Mouse (Mus musculus): ENCODE measurements around the gene Flnc. TPM values are rescaled to one million over a fixed set of nuclear protein-coding genes. Genes with fewer than 3 reads are reported as not detected.

Gene Flnc
- polyA plus RNA-seq, 1 experiment from 2014 or later = 2.0 TPM

- H3K9ac ChIP-seq (ENCODE audit: low read depth, low read length) = no peak overlapping the region
- no peak overlapping the region for H3K27ac ChIP-seq (ENCODE audit: low read length)
- ATAC-seq = no peak
- H3K4me2 ChIP-seq (ENCODE audit: low read length) = no peak overlapping the region
- H3K4me1 ChIP-seq (ENCODE audit: control insufficient read depth, insufficient read depth, low read length) = no peaks in the 10 kb centered on the region
- no peaks in the 10 kb centered on the region for H3K27me3 ChIP-seq (ENCODE audit: control insufficient read depth, insufficient read depth, low read depth, low read length)
- H3K36me3 ChIP-seq (ENCODE audit: control insufficient read depth, insufficient read depth, low read length) = no peaks in the 10 kb centered on the region
- no peaks in the 10 kb centered on the region for H3K9me3 ChIP-seq (replicated peaks; ENCODE audit: control insufficient read depth, low read length, poor library complexity, severe bottlenecking)
- WGBS = 78% methylated on average over 8 of the region's 8 CpGs
- H3K4me3 ChIP-seq (ENCODE audit: low read depth, low read length) = no peak overlapping the region
Measured at GRCm38 (mm10) chr6:29425118-29425517, 7.9 kb upstream of the Flnc start.

GRCm38 (mm10) chr6:29426331-29426730, 6.7 kb upstream of the Flnc start:
- Histone ChIP-seq H3K36me3 (ENCODE audit: control insufficient read depth, insufficient read depth, low read length) (no peaks in the 10 kb centered on the region), H3K9ac (ENCODE audit: low read depth, low read length) (no peak overlapping the region), H3K27me3 (ENCODE audit: control insufficient read depth, insufficient read depth, low read depth, low read length) (no peaks in the 10 kb centered on the region), H3K4me1 (ENCODE audit: control insufficient read depth, insufficient read depth, low read length) (no peaks in the 10 kb centered on the region), H3K9me3 (replicated peaks; ENCODE audit: control insufficient read depth, low read length, poor library complexity, severe bottlenecking) (no peaks in the 10 kb centered on the region), H3K4me2 (ENCODE audit: low read length) (no peak overlapping the region), H3K27ac (ENCODE audit: low read length) (no peak overlapping the region), H3K4me3 (ENCODE audit: low read depth, low read length) (no peak overlapping the region)
- ATAC-seq = no peak
- WGBS = 79% methylated on average over 6 of the region's 6 CpGs

DNA sequence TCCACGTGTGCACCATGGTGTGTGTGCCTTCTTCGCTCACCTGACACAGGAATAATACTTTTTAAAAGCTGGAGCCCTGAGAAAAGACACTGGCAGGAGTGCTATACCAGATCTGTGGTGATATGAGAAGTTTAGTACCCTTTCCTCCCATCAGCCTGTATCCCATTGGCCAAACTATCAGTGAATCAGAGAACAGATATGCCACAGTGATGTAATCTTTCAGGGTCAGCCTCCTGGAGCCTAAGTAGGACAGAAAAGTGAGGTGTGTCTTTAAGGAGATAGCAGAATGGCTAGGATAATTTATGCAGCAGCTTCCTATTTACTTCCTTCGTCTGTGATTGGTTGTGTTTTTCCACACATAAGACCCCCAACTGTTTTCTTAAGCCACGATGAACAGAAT, 4.9 kb upstream of the Flnc start:
- H3K27ac ChIP-seq (ENCODE audit: low read length) = no peak overlapping the region
- no peaks in the 10 kb centered on the region for H3K36me3 ChIP-seq (ENCODE audit: control insufficient read depth, insufficient read depth, low read length)
- WGBS = 53% methylated on average over 4 of the region's 4 CpGs
- H3K9me3 ChIP-seq (replicated peaks; ENCODE audit: control insufficient read depth, low read length, poor library complexity, severe bottlenecking) = no peaks in the 10 kb centered on the region
- H3K27me3 ChIP-seq (ENCODE audit: control insufficient read depth, insufficient read depth, low read depth, low read length) = peaks cover 5% of the 10 kb centered on the region
- peaks cover 4% of the 10 kb centered on the region for H3K4me1 ChIP-seq (ENCODE audit: control insufficient read depth, insufficient read depth, low read length)
- no peak overlapping the region for H3K4me2 ChIP-seq (ENCODE audit: low read length)
- H3K4me3 ChIP-seq (ENCODE audit: low read depth, low read length) = no peak overlapping the region
- H3K9ac ChIP-seq (ENCODE audit: low read depth, low read length) = no peak overlapping the region
- no peak for ATAC-seq

GRCm38 (mm10) chr6:29430681-29431420, 2.2 kb upstream of the Flnc start:
- H3K27me3 ChIP-seq (ENCODE audit: control insufficient read depth, insufficient read depth, low read depth, low read length) = peaks cover 25% of the 10 kb centered on the region
- WGBS = 45% methylated on average over 15 of the region's 15 CpGs
- ATAC-seq = no peak
- H3K9me3 ChIP-seq (replicated peaks; ENCODE audit: control insufficient read depth, low read length, poor library complexity, severe bottlenecking) = no peaks in the 10 kb centered on the region
- no peak overlapping the region for H3K27ac ChIP-seq (ENCODE audit: low read length)
- no peak overlapping the region for H3K4me3 ChIP-seq (ENCODE audit: low read depth, low read length)
- H3K36me3 ChIP-seq (ENCODE audit: control insufficient read depth, insufficient read depth, low read length) = no peaks in the 10 kb centered on the region
- H3K4me2 ChIP-seq (ENCODE audit: low read length) = no peak overlapping the region
- H3K4me1 ChIP-seq (ENCODE audit: control insufficient read depth, insufficient read depth, low read length) = peaks cover 16% of the 10 kb centered on the region
- H3K9ac ChIP-seq (ENCODE audit: low read depth, low read length) = no peak overlapping the region

GRCm38 (mm10) chr6:29431473-29431872, 1.6 kb upstream of the Flnc start:
- peaks cover 20% of the 10 kb centered on the region for H3K4me1 ChIP-seq (ENCODE audit: control insufficient read depth, insufficient read depth, low read length)
- no peak overlapping the region for H3K4me3 ChIP-seq (ENCODE audit: low read depth, low read length)
- 23% methylated on average over 5 of the region's 5 CpGs for WGBS
- H3K36me3 ChIP-seq (ENCODE audit: control insufficient read depth, insufficient read depth, low read length) = no peaks in the 10 kb centered on the region
- H3K27me3 ChIP-seq (ENCODE audit: control insufficient read depth, insufficient read depth, low read depth, low read length) = peaks cover 27% of the 10 kb centered on the region
- no peak overlapping the region for H3K27ac ChIP-seq (ENCODE audit: low read length)
- no peak for ATAC-seq
- H3K9me3 ChIP-seq (replicated peaks; ENCODE audit: control insufficient read depth, low read length, poor library complexity, severe bottlenecking) = no peaks in the 10 kb centered on the region
- H3K9ac ChIP-seq (ENCODE audit: low read depth, low read length) = no peak overlapping the region
- no peak overlapping the region for H3K4me2 ChIP-seq (ENCODE audit: low read length)

- 48% methylated on average over 3 of the region's 3 CpGs for WGBS
- peaks cover 27% of the 10 kb centered on the region for H3K27me3 ChIP-seq (ENCODE audit: control insufficient read depth, insufficient read depth, low read depth, low read length)
- H3K9me3 ChIP-seq (replicated peaks; ENCODE audit: control insufficient read depth, low read length, poor library complexity, severe bottlenecking) = no peaks in the 10 kb centered on the region
- no peaks in the 10 kb centered on the region for H3K36me3 ChIP-seq (ENCODE audit: control insufficient read depth, insufficient read depth, low read length)
- no peak for ATAC-seq
- no peak overlapping the region for H3K4me2 ChIP-seq (ENCODE audit: low read length)
- no peak overlapping the region for H3K4me3 ChIP-seq (ENCODE audit: low read depth, low read length)
- H3K27ac ChIP-seq (ENCODE audit: low read length) = no peak overlapping the region
- no peak overlapping the region for H3K9ac ChIP-seq (ENCODE audit: low read depth, low read length)
- peaks cover 21% of the 10 kb centered on the region for H3K4me1 ChIP-seq (ENCODE audit: control insufficient read depth, insufficient read depth, low read length)
Measured at GRCm38 (mm10) chr6:29432156-29432555, 900 bp upstream of the Flnc start.

GRCm38 (mm10) chr6:29432676-29433037, 399 bp upstream of the Flnc start:
- Histone ChIP-seq H3K9ac (ENCODE audit: low read depth, low read length) (peak overlapping the region; percentile 61), H3K27me3 (ENCODE audit: control insufficient read depth, insufficient read depth, low read depth, low read length) (peaks cover 27% of the 10 kb centered on the region)
- ATAC-seq = no peak

DNA sequence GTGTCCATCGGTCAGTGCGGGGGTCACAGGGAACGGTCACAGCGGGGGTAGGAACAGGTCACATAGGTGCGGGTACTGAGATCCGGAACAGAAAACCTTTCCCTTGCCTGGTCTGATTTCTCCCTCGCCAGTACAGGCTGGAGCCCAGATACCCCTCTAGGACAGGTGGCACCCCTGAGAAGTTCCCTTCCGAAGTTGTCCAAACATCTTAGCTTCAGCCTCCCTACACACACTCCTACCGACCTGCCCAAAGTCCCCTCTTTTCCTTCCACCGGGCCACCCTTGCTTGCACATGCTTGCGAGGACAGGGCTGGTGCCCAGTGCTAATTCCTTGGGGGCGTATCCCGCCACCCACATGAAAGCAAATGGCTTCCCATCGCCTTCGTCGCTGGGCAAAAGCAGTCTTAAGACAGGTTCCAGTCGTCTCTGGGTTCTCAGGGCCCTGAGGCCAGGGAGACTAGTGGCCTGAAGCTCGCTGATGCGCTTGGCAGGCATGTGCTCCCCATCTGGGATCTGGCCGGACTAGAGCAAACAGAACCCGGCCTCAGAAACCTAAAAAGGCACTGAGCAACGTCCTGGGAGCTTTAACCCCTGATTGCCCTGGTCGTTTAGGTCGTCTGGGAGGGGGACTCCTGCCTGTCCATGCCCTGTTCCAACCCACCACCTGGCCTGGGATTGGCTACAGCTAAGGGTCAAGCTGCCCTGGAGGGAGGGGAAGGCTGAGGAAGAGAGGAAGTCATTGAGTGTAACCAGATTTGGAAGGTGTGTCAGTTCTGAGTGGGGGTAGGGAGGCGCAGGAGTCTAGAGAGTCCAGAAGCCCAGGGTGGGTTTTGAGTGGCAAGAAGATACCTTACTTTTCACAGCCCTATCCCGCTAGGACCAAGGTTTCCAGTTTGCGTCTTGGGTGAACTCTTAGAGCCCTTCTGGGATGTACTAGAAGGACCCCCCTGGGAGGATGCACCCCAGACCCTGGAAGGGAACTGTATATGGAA, 1.0 kb downstream of the Flnc start:
- H3K27me3 ChIP-seq (ENCODE audit: control insufficient read depth, insufficient read depth, low read depth, low read length) = peaks cover 27% of the 10 kb centered on the region
- no peak for ATAC-seq
- 7% methylated on average over 27 of the region's 27 CpGs for WGBS
- H3K9me3 ChIP-seq (replicated peaks; ENCODE audit: control insufficient read depth, low read length, poor library complexity, severe bottlenecking) = no peaks in the 10 kb centered on the region
- peaks cover 21% of the 10 kb centered on the region for H3K4me1 ChIP-seq (ENCODE audit: control insufficient read depth, insufficient read depth, low read length)
- H3K4me2 ChIP-seq (ENCODE audit: low read length) = peak overlapping the region; percentile 75
- H3K36me3 ChIP-seq (ENCODE audit: control insufficient read depth, insufficient read depth, low read length) = no peaks in the 10 kb centered on the region
- H3K9ac ChIP-seq (ENCODE audit: low read depth, low read length) = peak overlapping the region; percentile 61; the same call in 1 of the 2 replicates
- H3K27ac ChIP-seq (ENCODE audit: low read length) = no peak overlapping the region; the same call in 1 of the 2 replicates
- H3K4me3 ChIP-seq (ENCODE audit: low read depth, low read length) = peak overlapping the region; percentile 41

More at GRCm38 (mm10) chr6:29432676-29433037, 399 bp upstream of the Flnc start:
- H3K4me2 ChIP-seq (ENCODE audit: low read length) = peak overlapping the region; percentile 75
- H3K36me3 ChIP-seq (ENCODE audit: control insufficient read depth, insufficient read depth, low read length) = no peaks in the 10 kb centered on the region
- peak overlapping the region; percentile 41 for H3K4me3 ChIP-seq (ENCODE audit: low read depth, low read length)
- H3K4me1 ChIP-seq (ENCODE audit: control insufficient read depth, insufficient read depth, low read length) = peaks cover 21% of the 10 kb centered on the region
- H3K27ac ChIP-seq (ENCODE audit: low read length) = no peak overlapping the region
- no peaks in the 10 kb centered on the region for H3K9me3 ChIP-seq (replicated peaks; ENCODE audit: control insufficient read depth, low read length, poor library complexity, severe bottlenecking)

Measured in midbrain, embryonic 16.5 days (tissue).